Mouse (Mus musculus): ENCODE measurements at regions not wholly inside any gene's neighbourhood (a gene's known extent, or its start where the extent isn't known, plus 50 kb on each side); places are given as distances from the start of the nearest gene placed in this dataset.

DNA sequence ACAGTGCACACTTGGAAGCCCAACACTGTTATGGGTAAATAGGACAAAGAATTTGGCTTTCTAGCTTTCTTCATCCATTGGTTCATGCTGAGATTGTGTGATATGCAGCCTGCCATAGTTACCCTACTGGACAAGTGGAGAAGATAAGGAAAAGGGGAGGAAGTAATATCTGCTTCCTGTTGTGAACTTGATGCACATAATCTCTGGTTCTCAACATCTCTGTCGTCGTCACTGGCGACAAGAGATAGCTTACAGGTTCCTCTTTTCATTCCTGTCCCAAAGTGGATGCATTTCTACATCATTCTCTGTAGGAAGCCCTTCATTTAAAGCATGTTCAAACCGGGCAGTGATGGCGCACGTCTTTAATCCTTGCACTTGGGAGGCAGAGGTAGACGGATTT is 491.4 kb upstream of the Gm765 start:
- Histone ChIP-seq H3K9me3 (replicated peaks; ENCODE audit: control insufficient read depth, low read length) (no peaks in the 10 kb centered on the region), H3K36me3 (ENCODE audit: control insufficient read depth, insufficient read depth) (no peaks in the 10 kb centered on the region), H3K27ac (ENCODE audit: low read length) (no peak overlapping the region), H3K27me3 (ENCODE audit: control insufficient read depth, insufficient read depth, low read length) (no peaks in the 10 kb centered on the region), H3K4me2 (ENCODE audit: low read depth, low read length) (no peak overlapping the region), H3K4me1 (ENCODE audit: control insufficient read depth, insufficient read depth, low read length) (no peaks in the 10 kb centered on the region), H3K4me3 (ENCODE audit: low read length) (no peak overlapping the region), H3K9ac (ENCODE audit: low read length) (no peak overlapping the region)
- 76% methylated on average over 7 of the region's 7 CpGs for WGBS
- ATAC-seq (replicated peaks; ENCODE audit: extremely low read depth, insufficient read depth, low FRiP score), result no peak

DNA sequence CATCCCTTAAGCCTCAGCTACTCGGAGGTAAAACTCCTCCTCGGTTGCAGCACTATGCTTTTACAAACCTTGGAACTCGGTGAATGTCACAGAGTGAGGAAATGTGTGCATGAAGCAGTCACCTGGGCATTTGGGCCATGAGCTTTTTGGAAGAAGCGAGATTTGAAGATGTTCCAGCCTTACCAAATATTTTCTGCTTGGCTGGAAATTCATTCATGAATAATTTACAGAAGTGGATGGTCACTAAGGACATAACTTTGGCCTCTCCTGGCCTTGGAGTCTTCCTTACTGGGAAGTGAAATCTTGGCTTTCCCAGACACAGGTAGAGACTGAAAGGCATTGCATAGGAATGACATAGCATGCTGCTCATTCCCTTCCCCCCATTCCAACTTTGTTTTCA is 487.6 kb upstream of the Gm765 start:
- Histone ChIP-seq H3K4me3 (ENCODE audit: low read length) (no peak overlapping the region), H3K27me3 (ENCODE audit: control insufficient read depth, insufficient read depth, low read length) (no peaks in the 10 kb centered on the region), H3K4me1 (ENCODE audit: control insufficient read depth, insufficient read depth, low read length) (no peaks in the 10 kb centered on the region), H3K9me3 (replicated peaks; ENCODE audit: control insufficient read depth, low read length) (no peaks in the 10 kb centered on the region), H3K27ac (ENCODE audit: low read length) (no peak overlapping the region), H3K36me3 (ENCODE audit: control insufficient read depth, insufficient read depth) (no peaks in the 10 kb centered on the region), H3K9ac (ENCODE audit: low read length) (no peak overlapping the region), H3K4me2 (ENCODE audit: low read depth, low read length) (no peak overlapping the region)
- 71% methylated on average over 4 of the region's 4 CpGs for WGBS
- ATAC-seq (replicated peaks; ENCODE audit: extremely low read depth, insufficient read depth, low FRiP score), result no peak

DNA sequence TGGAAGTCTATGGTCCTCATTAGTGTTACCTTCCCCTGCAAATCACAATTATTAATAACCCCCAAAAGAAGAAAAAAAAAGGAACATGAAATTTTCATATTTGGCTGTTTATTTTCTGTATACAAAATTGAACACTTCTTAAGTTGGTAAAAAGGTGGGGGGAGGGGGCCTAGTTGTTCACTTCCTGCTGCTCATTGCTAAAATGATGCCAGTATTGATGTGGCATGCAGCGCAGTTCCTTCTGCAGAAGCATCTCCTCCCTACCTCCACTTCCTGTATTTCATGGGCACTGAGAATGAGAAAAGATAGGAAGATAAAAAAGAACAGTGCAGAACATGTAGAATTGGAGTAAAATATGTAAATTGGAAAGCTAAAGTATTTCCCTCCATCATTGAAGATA is 465.5 kb upstream of the Gm765 start:
- Histone ChIP-seq H3K9ac (ENCODE audit: low read length) (no peak overlapping the region), H3K4me2 (ENCODE audit: low read depth, low read length) (no peak overlapping the region), H3K9me3 (replicated peaks; ENCODE audit: control insufficient read depth, low read length) (peaks cover under 1% of the 10 kb centered on the region), H3K4me3 (ENCODE audit: low read length) (no peak overlapping the region), H3K4me1 (ENCODE audit: control insufficient read depth, insufficient read depth, low read length) (no peaks in the 10 kb centered on the region), H3K36me3 (ENCODE audit: control insufficient read depth, insufficient read depth) (no peaks in the 10 kb centered on the region), H3K27ac (ENCODE audit: low read length) (no peak overlapping the region), H3K27me3 (ENCODE audit: control insufficient read depth, insufficient read depth, low read length) (no peaks in the 10 kb centered on the region)
- WGBS, result 76% methylated on average over 1 of the region's 1 CpGs
- ATAC-seq (replicated peaks; ENCODE audit: extremely low read depth, insufficient read depth, low FRiP score), result no peak

DNA sequence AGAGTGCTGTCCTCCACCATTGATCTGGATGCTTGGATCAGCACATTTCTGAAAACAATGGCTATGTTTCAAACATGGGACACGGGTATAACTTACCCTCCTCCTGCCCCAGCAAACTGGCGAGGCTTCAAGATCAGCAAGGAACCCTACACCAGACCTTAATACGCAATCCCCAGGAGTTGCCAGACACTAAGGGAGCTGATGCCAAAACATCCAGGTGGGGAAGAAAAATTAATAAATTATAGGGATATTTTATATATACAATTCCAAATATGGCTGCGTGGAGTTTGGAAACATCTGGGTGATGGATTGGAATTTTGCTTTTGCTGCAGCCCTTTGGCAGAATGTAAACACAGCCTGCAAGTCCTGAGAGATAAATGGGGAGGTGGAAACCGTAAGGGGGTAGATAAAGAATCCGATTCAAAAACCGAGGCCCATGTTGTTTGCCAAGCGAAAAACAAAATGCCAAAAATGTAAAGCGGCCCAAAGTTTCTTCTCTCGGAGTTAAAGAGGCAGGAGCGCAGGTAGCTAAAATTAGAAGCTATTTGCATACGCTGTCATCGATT is 460.9 kb upstream of the Gm765 start:
- Histone ChIP-seq H3K9me3 (replicated peaks; ENCODE audit: control insufficient read depth, low read length) (no peaks in the 10 kb centered on the region; the same call in 1 of the 2 replicates), H3K4me3 (ENCODE audit: low read length) (no peak overlapping the region), H3K9ac (ENCODE audit: low read length) (no peak overlapping the region), H3K4me2 (ENCODE audit: low read depth, low read length) (no peak overlapping the region), H3K27me3 (ENCODE audit: control insufficient read depth, insufficient read depth, low read length) (no peaks in the 10 kb centered on the region), H3K27ac (ENCODE audit: low read length) (no peak overlapping the region), H3K36me3 (ENCODE audit: control insufficient read depth, insufficient read depth) (no peaks in the 10 kb centered on the region), H3K4me1 (ENCODE audit: control insufficient read depth, insufficient read depth, low read length) (no peaks in the 10 kb centered on the region)
- WGBS, result 57% methylated on average over 13 of the region's 13 CpGs
- no peak for ATAC-seq (replicated peaks; ENCODE audit: extremely low read depth, insufficient read depth, low FRiP score)

DNA sequence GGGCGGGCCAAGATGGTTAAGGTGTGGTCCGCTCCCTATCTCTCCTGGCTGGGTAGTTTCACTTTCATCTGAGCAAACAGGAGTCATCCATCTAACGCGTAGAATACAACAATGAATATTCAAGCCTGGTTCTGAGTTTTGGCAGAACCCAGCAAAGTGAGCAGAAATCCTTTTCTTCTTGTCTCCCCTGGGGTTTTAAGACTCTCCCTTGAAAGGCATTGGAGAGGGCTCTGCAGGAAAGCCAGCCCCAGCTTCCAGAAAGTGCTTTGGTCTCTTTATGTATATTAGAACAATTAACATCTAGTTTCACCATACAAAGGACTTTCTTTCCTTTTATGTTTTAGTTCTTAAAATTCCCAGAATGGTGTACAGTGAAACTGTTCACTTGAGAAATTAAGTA is 458.5 kb upstream of the Gm765 start:
- Histone ChIP-seq H3K27ac (ENCODE audit: low read length) (no peak overlapping the region), H3K9ac (ENCODE audit: low read length) (no peak overlapping the region), H3K4me2 (ENCODE audit: low read depth, low read length) (no peak overlapping the region), H3K27me3 (ENCODE audit: control insufficient read depth, insufficient read depth, low read length) (no peaks in the 10 kb centered on the region), H3K4me3 (ENCODE audit: low read length) (no peak overlapping the region), H3K4me1 (ENCODE audit: control insufficient read depth, insufficient read depth, low read length) (peaks cover 8% of the 10 kb centered on the region), H3K36me3 (ENCODE audit: control insufficient read depth, insufficient read depth) (no peaks in the 10 kb centered on the region), H3K9me3 (replicated peaks; ENCODE audit: control insufficient read depth, low read length) (no peaks in the 10 kb centered on the region; the same call in 1 of the 2 replicates)
- 89% methylated on average over 4 of the region's 4 CpGs for WGBS
- ATAC-seq (replicated peaks; ENCODE audit: extremely low read depth, insufficient read depth, low FRiP score), result no peak

DNA sequence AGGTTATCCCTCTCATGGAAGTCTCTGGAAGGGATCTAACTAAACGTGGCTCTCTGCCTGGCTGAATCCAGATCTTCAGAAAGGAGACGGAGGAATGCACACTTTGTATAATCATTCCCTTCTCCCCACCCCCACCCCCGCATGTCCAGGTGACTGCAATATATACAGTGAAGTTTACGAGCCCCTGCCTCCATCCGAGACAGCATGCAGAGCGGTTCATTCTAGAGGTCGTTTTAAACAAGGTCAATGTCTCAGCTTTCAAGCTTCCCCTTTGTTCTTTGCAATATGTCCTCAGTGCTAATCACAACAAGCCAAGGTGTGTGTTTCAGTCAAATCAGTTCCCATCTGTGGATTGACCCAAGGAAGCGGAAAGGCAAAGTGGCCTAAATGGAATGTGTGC is 457.5 kb upstream of the Gm765 start:
- ATAC-seq (replicated peaks; ENCODE audit: extremely low read depth, insufficient read depth, low FRiP score), result no peak

DNA sequence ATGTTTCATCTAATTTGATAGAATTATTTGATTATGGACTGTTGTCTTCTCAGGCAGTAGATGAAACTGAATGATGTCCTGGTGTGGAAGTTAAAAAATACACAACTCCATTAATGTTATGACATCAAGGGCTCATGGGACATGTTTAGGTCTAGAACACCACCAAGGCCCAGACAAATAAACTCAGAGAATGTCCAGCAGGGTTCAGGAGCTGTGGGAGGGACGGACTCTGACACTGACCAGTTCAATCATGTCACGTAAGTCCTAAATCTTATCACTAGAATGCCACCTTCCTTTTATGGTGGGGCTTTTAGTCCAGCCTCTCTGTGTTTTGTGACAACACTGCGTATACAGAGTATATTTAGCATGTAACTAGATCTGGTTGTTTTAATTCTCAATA is 455.2 kb upstream of the Gm765 start:
- H3K9me3 ChIP-seq (replicated peaks; ENCODE audit: control insufficient read depth, low read length), result no peaks in the 10 kb centered on the region; the same call in 1 of the 2 replicates
- H3K27ac ChIP-seq (ENCODE audit: low read length), result peak overlapping the region; percentile 48
- 40% methylated on average over 3 of the region's 3 CpGs for WGBS

More for the DNA sequence above, 457.5 kb upstream of the Gm765 start:
- H3K4me2 ChIP-seq (ENCODE audit: low read depth, low read length), result no peak overlapping the region
- no peaks in the 10 kb centered on the region; the same call in 1 of the 2 replicates for H3K9me3 ChIP-seq (replicated peaks; ENCODE audit: control insufficient read depth, low read length)
- H3K27ac ChIP-seq (ENCODE audit: low read length), result no peak overlapping the region
- peaks cover 8% of the 10 kb centered on the region for H3K4me1 ChIP-seq (ENCODE audit: control insufficient read depth, insufficient read depth, low read length)
- no peak overlapping the region for H3K4me3 ChIP-seq (ENCODE audit: low read length)
- WGBS, result 70% methylated on average over 8 of the region's 8 CpGs
- no peak overlapping the region for H3K9ac ChIP-seq (ENCODE audit: low read length)
- H3K27me3 ChIP-seq (ENCODE audit: control insufficient read depth, insufficient read depth, low read length), result no peaks in the 10 kb centered on the region
- H3K36me3 ChIP-seq (ENCODE audit: control insufficient read depth, insufficient read depth), result no peaks in the 10 kb centered on the region

DNA sequence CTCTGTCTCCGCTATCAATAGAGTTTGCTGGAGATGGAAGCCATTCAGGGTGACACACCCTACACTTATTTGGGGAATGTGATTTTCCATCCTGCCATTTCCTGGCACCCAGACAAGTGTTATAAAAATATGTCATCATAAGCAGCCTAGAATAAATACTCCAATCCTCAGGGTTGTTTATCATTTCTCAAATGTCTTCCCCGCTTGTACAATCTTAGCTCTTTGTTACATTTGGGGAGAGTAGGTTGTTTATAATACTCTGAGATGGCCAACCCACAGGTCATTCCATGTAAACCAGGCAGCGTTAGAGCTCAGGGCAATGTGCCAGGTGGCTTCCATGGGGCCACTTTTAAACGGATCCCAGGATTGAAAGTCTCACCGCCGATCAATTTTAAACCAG is 454.8 kb upstream of the Gm765 start:
- H3K27me3 ChIP-seq (ENCODE audit: control insufficient read depth, insufficient read depth, low read length), result no peaks in the 10 kb centered on the region
- peaks cover 8% of the 10 kb centered on the region for H3K4me1 ChIP-seq (ENCODE audit: control insufficient read depth, insufficient read depth, low read length)
- no peak overlapping the region for H3K4me2 ChIP-seq (ENCODE audit: low read depth, low read length)
- no peak overlapping the region for H3K4me3 ChIP-seq (ENCODE audit: low read length)
- ATAC-seq (replicated peaks; ENCODE audit: extremely low read depth, insufficient read depth, low FRiP score), result no peak
- no peak overlapping the region for H3K9ac ChIP-seq (ENCODE audit: low read length)
- no peaks in the 10 kb centered on the region; the same call in 1 of the 2 replicates for H3K9me3 ChIP-seq (replicated peaks; ENCODE audit: control insufficient read depth, low read length)
- H3K36me3 ChIP-seq (ENCODE audit: control insufficient read depth, insufficient read depth), result no peaks in the 10 kb centered on the region
- WGBS, result 38% methylated on average over 6 of the region's 6 CpGs
- peak overlapping the region; percentile 48 for H3K27ac ChIP-seq (ENCODE audit: low read length)

More for the DNA sequence above, 455.2 kb upstream of the Gm765 start:
- Histone ChIP-seq H3K4me1 (ENCODE audit: control insufficient read depth, insufficient read depth, low read length) (peaks cover 8% of the 10 kb centered on the region), H3K4me3 (ENCODE audit: low read length) (no peak overlapping the region), H3K36me3 (ENCODE audit: control insufficient read depth, insufficient read depth) (no peaks in the 10 kb centered on the region), H3K4me2 (ENCODE audit: low read depth, low read length) (no peak overlapping the region), H3K27me3 (ENCODE audit: control insufficient read depth, insufficient read depth, low read length) (no peaks in the 10 kb centered on the region), H3K9ac (ENCODE audit: low read length) (no peak overlapping the region)
- ATAC-seq (replicated peaks; ENCODE audit: extremely low read depth, insufficient read depth, low FRiP score), result no peak

DNA sequence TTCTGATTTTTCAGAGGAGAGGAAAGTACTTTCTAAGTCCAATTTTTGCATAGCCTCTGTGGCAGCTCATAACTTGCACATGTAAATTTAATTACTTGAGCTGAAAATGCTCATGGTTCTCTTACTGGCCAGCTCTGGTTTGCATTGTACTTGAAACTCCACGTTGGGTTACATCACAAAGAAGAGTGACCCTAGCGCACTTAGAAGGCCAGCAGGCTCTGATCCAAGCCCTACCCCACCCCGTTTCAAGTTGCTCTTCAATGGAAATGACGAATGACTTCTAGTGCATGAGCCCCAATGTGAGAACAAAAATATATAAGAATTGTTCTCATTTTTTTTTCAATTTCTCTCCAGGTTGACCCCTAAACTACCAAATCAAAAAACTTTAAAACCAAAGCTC is 454.1 kb upstream of the Gm765 start:
- Histone ChIP-seq H3K27ac (ENCODE audit: low read length) (no peak overlapping the region), H3K36me3 (ENCODE audit: control insufficient read depth, insufficient read depth) (no peaks in the 10 kb centered on the region), H3K4me1 (ENCODE audit: control insufficient read depth, insufficient read depth, low read length) (peaks cover 8% of the 10 kb centered on the region), H3K4me2 (ENCODE audit: low read depth, low read length) (no peak overlapping the region), H3K4me3 (ENCODE audit: low read length) (no peak overlapping the region), H3K9me3 (replicated peaks; ENCODE audit: control insufficient read depth, low read length) (no peaks in the 10 kb centered on the region; the same call in 1 of the 2 replicates), H3K9ac (ENCODE audit: low read length) (no peak overlapping the region), H3K27me3 (ENCODE audit: control insufficient read depth, insufficient read depth, low read length) (no peaks in the 10 kb centered on the region)
- no peak for ATAC-seq (replicated peaks; ENCODE audit: extremely low read depth, insufficient read depth, low FRiP score)
- WGBS, result 55% methylated on average over 4 of the region's 4 CpGs
